Mouse (Mus musculus): Measurements from ENCODE around the gene Pald1. TPM values are rescaled to one million over a fixed set of nuclear protein-coding genes. Genes with fewer than 3 reads are reported as not detected.

Gene Pald1
- polyA plus RNA-seq, 1 experiment from 2014 or later, result 24.1 TPM

GRCm38 (mm10) chr10:61380186-61380585, 3.1 kb downstream of the Pald1 start:
- Histone ChIP-seq H3K27ac (peak overlapping the region; percentile 61), H3K27me3 (peaks cover 11% of the 10 kb centered on the region; the same call in 1 of the 2 replicates)
- 16% methylated on average over 9 of the region's 9 CpGs for WGBS

GRCm38 (mm10) chr10:61379340-61380040, 3.8 kb downstream of the Pald1 start:
- Histone ChIP-seq H3K9ac (peak overlapping the region; percentile 8; the same call in 1 of the 2 replicates), H3K4me1 (peaks cover 40% of the 10 kb centered on the region), H3K4me2 (replicated peaks) (peak overlapping the region; percentile 98), H3K4me3 (no peak overlapping the region), H3K9me3 (no peaks in the 10 kb centered on the region), H3K27me3 (peaks cover 11% of the 10 kb centered on the region; the same call in 1 of the 2 replicates), H3K27ac (peak overlapping the region; percentile 61; the same call in 1 of the 2 replicates), H3K36me3 (no peaks in the 10 kb centered on the region; the same call in 1 of the 2 replicates)
- ATAC-seq (ENCODE audit: low FRiP score, low read depth), result no peak
- WGBS, result 90% methylated on average over 13 of the region's 13 CpGs

More at GRCm38 (mm10) chr10:61380186-61380585, 3.1 kb downstream of the Pald1 start:
- Histone ChIP-seq H3K36me3 (no peaks in the 10 kb centered on the region; the same call in 1 of the 2 replicates), H3K4me2 (replicated peaks) (peak overlapping the region; percentile 98), H3K9ac (peak overlapping the region; percentile 8; the same call in 1 of the 2 replicates), H3K4me1 (peaks cover 35% of the 10 kb centered on the region), H3K4me3 (peak overlapping the region; percentile 10; the same call in 1 of the 2 replicates), H3K9me3 (no peaks in the 10 kb centered on the region)
- no peak for ATAC-seq (ENCODE audit: low FRiP score, low read depth)

- ATAC-seq (ENCODE audit: low FRiP score, low read depth), result no peak
- 89% methylated on average over 5 of the region's 5 CpGs for WGBS
- Histone ChIP-seq H3K27me3 (peaks cover 11% of the 10 kb centered on the region; the same call in 1 of the 2 replicates), H3K4me1 (peaks cover 34% of the 10 kb centered on the region), H3K9me3 (peaks cover 3% of the 10 kb centered on the region; the same call in 1 of the 2 replicates), H3K9ac (no peak overlapping the region), H3K4me2 (replicated peaks) (no peak overlapping the region), H3K27ac (no peak overlapping the region), H3K4me3 (no peak overlapping the region), H3K36me3 (no peaks in the 10 kb centered on the region; the same call in 1 of the 2 replicates)
These were observed 4.6 kb downstream of the Pald1 start for GRCm38 (mm10) chr10:61378698-61379097.

- no peak for ATAC-seq (ENCODE audit: low FRiP score, low read depth)
- Histone ChIP-seq H3K4me1 (peaks cover 32% of the 10 kb centered on the region), H3K9ac (no peak overlapping the region), H3K27ac (no peak overlapping the region), H3K36me3 (no peaks in the 10 kb centered on the region; the same call in 1 of the 2 replicates), H3K4me3 (no peak overlapping the region), H3K27me3 (peaks cover 11% of the 10 kb centered on the region; the same call in 1 of the 2 replicates), H3K9me3 (peaks cover 3% of the 10 kb centered on the region; the same call in 1 of the 2 replicates), H3K4me2 (replicated peaks) (no peak overlapping the region)
- WGBS, result 89% methylated on average over 5 of the region's 5 CpGs
These were observed 5.3 kb downstream of the Pald1 start for GRCm38 (mm10) chr10:61378050-61378449.

- Histone ChIP-seq H3K9ac (no peak overlapping the region), H3K27ac (no peak overlapping the region), H3K9me3 (peaks cover 3% of the 10 kb centered on the region; the same call in 1 of the 2 replicates), H3K27me3 (no peaks in the 10 kb centered on the region), H3K4me1 (peaks cover 28% of the 10 kb centered on the region), H3K36me3 (no peaks in the 10 kb centered on the region; the same call in 1 of the 2 replicates), H3K4me2 (replicated peaks) (no peak overlapping the region), H3K4me3 (no peak overlapping the region)
- ATAC-seq (ENCODE audit: low FRiP score, low read depth), result no peak
- 83% methylated on average over 6 of the region's 6 CpGs for WGBS
These were observed 8.4 kb downstream of the Pald1 start for GRCm38 (mm10) chr10:61374771-61375481.

GRCm38 (mm10) chr10:61374076-61374475, 9.3 kb downstream of the Pald1 start:
- ATAC-seq (ENCODE audit: low FRiP score, low read depth), result no peak
- H3K27me3 ChIP-seq, result no peaks in the 10 kb centered on the region
- H3K4me2 ChIP-seq (replicated peaks), result no peak overlapping the region
- no peak overlapping the region for H3K27ac ChIP-seq
- peaks cover 3% of the 10 kb centered on the region; the same call in 1 of the 2 replicates for H3K9me3 ChIP-seq
- no peak overlapping the region for H3K4me3 ChIP-seq
- H3K4me1 ChIP-seq, result peaks cover 34% of the 10 kb centered on the region
- H3K9ac ChIP-seq, result no peak overlapping the region
- no peaks in the 10 kb centered on the region; the same call in 1 of the 2 replicates for H3K36me3 ChIP-seq
- WGBS, result 44% methylated on average over 4 of the region's 4 CpGs

GRCm38 (mm10) chr10:61372585-61372923, 10.8 kb downstream of the Pald1 start:
- H3K9me3 ChIP-seq, result peaks cover 3% of the 10 kb centered on the region; the same call in 1 of the 2 replicates
- no peak overlapping the region for H3K4me2 ChIP-seq (replicated peaks)
- no peaks in the 10 kb centered on the region for H3K36me3 ChIP-seq
- no peak overlapping the region for H3K4me3 ChIP-seq
- H3K27me3 ChIP-seq, result no peaks in the 10 kb centered on the region
- H3K27ac ChIP-seq, result no peak overlapping the region
- H3K9ac ChIP-seq, result no peak overlapping the region
- peaks cover 35% of the 10 kb centered on the region for H3K4me1 ChIP-seq
- 82% methylated on average over 4 of the region's 4 CpGs for WGBS
- no peak for ATAC-seq (ENCODE audit: low FRiP score, low read depth)

- 77% methylated on average over 9 of the region's 9 CpGs for WGBS
- no peaks in the 10 kb centered on the region for H3K27me3 ChIP-seq
- H3K9ac ChIP-seq, result no peak overlapping the region
- H3K4me2 ChIP-seq (replicated peaks), result no peak overlapping the region
- H3K4me1 ChIP-seq, result peaks cover 40% of the 10 kb centered on the region
- no peaks in the 10 kb centered on the region for H3K36me3 ChIP-seq
- H3K27ac ChIP-seq, result no peak overlapping the region
- no peak overlapping the region for H3K4me3 ChIP-seq
- no peak for ATAC-seq (ENCODE audit: low FRiP score, low read depth)
- H3K9me3 ChIP-seq, result peaks cover 3% of the 10 kb centered on the region; the same call in 1 of the 2 replicates
These were observed 11.3 kb downstream of the Pald1 start for GRCm38 (mm10) chr10:61371884-61372584.

- H3K4me2 ChIP-seq (replicated peaks), result peak overlapping the region; percentile 24
- peak; percentile 29; the same call in 1 of the 2 replicates for ATAC-seq (ENCODE audit: low FRiP score, low read depth)
- H3K9ac ChIP-seq, result no peak overlapping the region
- H3K27me3 ChIP-seq, result no peaks in the 10 kb centered on the region
- peak overlapping the region; percentile 34 for H3K27ac ChIP-seq
- H3K36me3 ChIP-seq, result no peaks in the 10 kb centered on the region
- 23% methylated on average over 18 of the region's 18 CpGs for WGBS
- H3K9me3 ChIP-seq, result peaks cover 3% of the 10 kb centered on the region; the same call in 1 of the 2 replicates
- H3K4me1 ChIP-seq, result peaks cover 43% of the 10 kb centered on the region
- H3K4me3 ChIP-seq, result no peak overlapping the region
These were observed 12.9 kb downstream of the Pald1 start for GRCm38 (mm10) chr10:61370273-61370979.

- Histone ChIP-seq H3K9me3 (peaks cover 3% of the 10 kb centered on the region; the same call in 1 of the 2 replicates), H3K27ac (peak overlapping the region; percentile 34), H3K4me2 (replicated peaks) (no peak overlapping the region), H3K4me1 (peaks cover 39% of the 10 kb centered on the region), H3K9ac (no peak overlapping the region), H3K36me3 (no peaks in the 10 kb centered on the region), H3K27me3 (no peaks in the 10 kb centered on the region), H3K4me3 (no peak overlapping the region)
- 43% methylated on average over 5 of the region's 5 CpGs for WGBS
- ATAC-seq (ENCODE audit: low FRiP score, low read depth), result no peak
These were observed 13.6 kb downstream of the Pald1 start for GRCm38 (mm10) chr10:61369755-61370154.

- Histone ChIP-seq H3K36me3 (0 out of 2 replicates have a peak, but pooled peaks cover 4% of the 10 kb centered on the region), H3K27me3 (no peaks in the 10 kb centered on the region), H3K9ac (no peak overlapping the region), H3K27ac (no peak overlapping the region), H3K4me3 (no peak overlapping the region), H3K4me1 (peaks cover 30% of the 10 kb centered on the region), H3K9me3 (no peaks in the 10 kb centered on the region), H3K4me2 (replicated peaks) (no peak overlapping the region)
- 67% methylated on average over 1 of the region's 1 CpGs for WGBS
- no peak for ATAC-seq (ENCODE audit: low FRiP score, low read depth)
These were observed 17.4 kb downstream of the Pald1 start for GRCm38 (mm10) chr10:61365902-61366301.

Data from limb, embryonic 13.5 days (tissue).